Mouse (Mus musculus): Measurements from ENCODE around the gene Fbxo44.

GRCm38 (mm10) chr4:148115467-148115866, 44.8 kb downstream of the Fbxo44 start:
- TF ChIP-seq POLR2A (IDR thresholded peaks at IDR 0.05; ENCODE audit: low read depth, low read length) (no peak), CTCF (conservative IDR thresholded peaks at IDR 0.05; ENCODE audit: insufficient read depth, insufficient read length, low read depth, low read length) (peak; percentile 45)

All from kidney, adult 2 months (tissue).